Mouse (Mus musculus) heart, embryonic 11.5 days (tissue): ENCODE data around the gene Pak4. TPM values are rescaled to one million over a fixed set of nuclear protein-coding genes. Genes with fewer than 3 reads are reported as not detected.

Experiments used
- ATAC-seq: fragments of 200-750 bp; cut with Nextera tagmentation; replicated peaks from 2 replicates; pipeline ENCODE4 v1.8.0; 2017; ENCODE audit warnings: moderate library complexity; ENCODE audit not compliant: insufficient number of reproducible peaks, low FRiP score, low TSS enrichment
- H3K27ac ChIP-seq: fragments of 300-500 bp; sonication (generic); 2 replicates; pipeline ENCODE4 v1.5.1; 2014; ENCODE audit warnings: mild to moderate bottlenecking, low read depth, low read length
- H3K27me3 ChIP-seq: fragments of 300-500 bp; sonication (generic); 2 replicates; pipeline ENCODE4 v1.6.1; 2014; ENCODE audit warnings: mild to moderate bottlenecking, low read length, mixed read lengths; ENCODE audit not compliant: control insufficient read depth, insufficient read depth
- H3K36me3 ChIP-seq: fragments of 300-500 bp; sonication (generic); 2 replicates; pipeline ENCODE4 v1.6.1; 2014; ENCODE audit warnings: mild to moderate bottlenecking, low read length, moderate library complexity, mixed read lengths; ENCODE audit not compliant: control insufficient read depth, insufficient read depth
- H3K4me1 ChIP-seq: fragments of 300-500 bp; sonication (generic); 2 replicates; pipeline ENCODE4 v1.6.1; 2014; ENCODE audit warnings: low read length; ENCODE audit not compliant: control insufficient read depth, insufficient read depth
- H3K4me2 ChIP-seq: fragments of 300-500 bp; sonication (generic); 2 replicates; pipeline ENCODE4 v1.6.1; 2014; ENCODE audit warnings: mild to moderate bottlenecking, moderate library complexity
- H3K4me3 ChIP-seq: fragments of 300-500 bp; sonication (generic); 2 replicates; pipeline ENCODE4 v1.5.1; 2014; ENCODE audit warnings: low read depth, low read length
- H3K9ac ChIP-seq: fragments of 300-500 bp; sonication (generic); 2 replicates; pipeline ENCODE4 v1.6.1; 2014; ENCODE audit warnings: mild to moderate bottlenecking, low read depth, low read length, moderate library complexity
- H3K9me3 ChIP-seq: fragments of 300-500 bp; sonication (generic); replicated peaks from 2 replicates; pipeline ENCODE4 v1.6.1; 2016; ENCODE audit warnings: low read length; ENCODE audit not compliant: control insufficient read depth
- WGBS: fragments of 180-500 bp; shearing (Covaris S2); extraction: QIAGEN DNeasy Blood & Tissue Kit; methylation state at CpG from one replicate; pipeline ENCODE4 v1.1.7; 2014; ENCODE audit not compliant: insufficient replicate concordance; 5-methylcytosine and 5-hydroxymethylcytosine counted together
- polyA plus RNA-seq: library from polyadenylated mRNA; unstranded; fragments of >200 nt; fragmentation: Nextera tagmentation; extraction: Ambion mirVana; gene quantifications from 2 replicates; pipeline ENCODE4 v1.2.1, GENCODE M21; 2014

Pak4 gene
- polyA plus RNA-seq, 1 experiment from 2014 or later: 25.4 TPM

GRCm38 (mm10) chr7:28584468-28584867 is 13.5 kb downstream of the Pak4 start:
- Histone ChIP-seq H3K36me3 (no peaks in the 10 kb centered on the region), H3K27ac (peak overlapping the region; percentile 18; the same call in 1 of the 2 replicates), H3K4me1 (peaks cover 62% of the 10 kb centered on the region), H3K9me3 (no peaks in the 10 kb centered on the region), H3K27me3 (no peaks in the 10 kb centered on the region), H3K4me2 (no peak overlapping the region), H3K4me3 (no peak overlapping the region), H3K9ac (no peak overlapping the region)
- 34% methylated on average over 4 of the region's 4 CpGs for WGBS
- ATAC-seq: no peak

GRCm38 (mm10) chr7:28583570-28584344 is 14.2 kb downstream of the Pak4 start:
- no peak overlapping the region for H3K9ac ChIP-seq
- no peaks in the 10 kb centered on the region for H3K9me3 ChIP-seq
- H3K4me3 ChIP-seq: no peak overlapping the region
- 66% methylated on average over 8 of the region's 8 CpGs for WGBS
- peak overlapping the region; percentile 18; the same call in 1 of the 2 replicates for H3K27ac ChIP-seq
- H3K36me3 ChIP-seq: no peaks in the 10 kb centered on the region
- H3K4me1 ChIP-seq: peaks cover 68% of the 10 kb centered on the region
- H3K4me2 ChIP-seq: no peak overlapping the region
- ATAC-seq: no peak
- no peaks in the 10 kb centered on the region for H3K27me3 ChIP-seq

DNA sequence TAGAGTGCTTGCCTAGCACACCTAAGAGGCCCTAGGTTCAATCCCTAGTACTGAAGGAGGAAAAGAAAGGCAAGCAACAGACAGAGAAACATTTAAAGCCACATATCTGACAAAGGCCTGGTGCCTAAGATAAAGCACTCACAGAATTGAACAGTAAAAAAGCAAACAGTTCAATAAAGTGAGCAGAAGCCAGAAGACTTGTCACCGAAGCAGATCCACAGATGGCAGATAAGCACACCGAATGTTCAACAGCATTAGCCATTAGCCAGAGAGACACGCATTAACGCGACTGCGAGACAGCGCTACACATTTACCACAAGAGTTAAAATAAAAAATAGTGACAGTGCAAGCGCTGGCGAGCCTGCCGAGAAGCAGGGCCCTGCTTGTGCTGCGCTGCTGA is 15.1 kb downstream of the Pak4 start:
- H3K27ac ChIP-seq: 0 out of 2 replicates have a peak overlapping the region, but pooled peaks have one; percentile 25
- no peak for ATAC-seq
- no peaks in the 10 kb centered on the region for H3K9me3 ChIP-seq
- H3K27me3 ChIP-seq: no peaks in the 10 kb centered on the region
- H3K9ac ChIP-seq: no peak overlapping the region
- no peaks in the 10 kb centered on the region for H3K36me3 ChIP-seq
- 75% methylated on average over 11 of the region's 11 CpGs for WGBS
- peaks cover 70% of the 10 kb centered on the region for H3K4me1 ChIP-seq
- H3K4me3 ChIP-seq: no peak overlapping the region
- no peak overlapping the region for H3K4me2 ChIP-seq

- Histone ChIP-seq H3K9me3 (no peaks in the 10 kb centered on the region), H3K27ac (no peak overlapping the region), H3K4me1 (peaks cover 70% of the 10 kb centered on the region), H3K27me3 (no peaks in the 10 kb centered on the region), H3K4me2 (no peak overlapping the region), H3K9ac (no peak overlapping the region), H3K36me3 (no peaks in the 10 kb centered on the region), H3K4me3 (no peak overlapping the region)
- WGBS: 77% methylated on average over 4 of the region's 4 CpGs
- no peak for ATAC-seq
These were observed 16.3 kb downstream of the Pak4 start for GRCm38 (mm10) chr7:28581721-28582120.

- no peak overlapping the region for H3K9ac ChIP-seq
- H3K4me1 ChIP-seq: peaks cover 64% of the 10 kb centered on the region
These were observed 18.2 kb downstream of the Pak4 start for GRCm38 (mm10) chr7:28579826-28580225.

GRCm38 (mm10) chr7:28578543-28579053 is 19.4 kb downstream of the Pak4 start:
- ATAC-seq: no peak
- Histone ChIP-seq H3K9ac (no peak overlapping the region), H3K36me3 (no peaks in the 10 kb centered on the region), H3K4me3 (no peak overlapping the region), H3K9me3 (no peaks in the 10 kb centered on the region), H3K27ac (peak overlapping the region; percentile 76), H3K4me2 (no peak overlapping the region), H3K27me3 (no peaks in the 10 kb centered on the region), H3K4me1 (peaks cover 53% of the 10 kb centered on the region)
- WGBS: 59% methylated on average over 5 of the region's 5 CpGs

More at GRCm38 (mm10) chr7:28579826-28580225, 18.2 kb downstream of the Pak4 start:
- Histone ChIP-seq H3K27me3 (no peaks in the 10 kb centered on the region), H3K27ac (no peak overlapping the region), H3K36me3 (no peaks in the 10 kb centered on the region), H3K4me3 (no peak overlapping the region), H3K9me3 (no peaks in the 10 kb centered on the region), H3K4me2 (no peak overlapping the region)
- ATAC-seq: no peak
- 81% methylated on average over 5 of the region's 5 CpGs for WGBS

GRCm38 (mm10) chr7:28577826-28578542 is 20.0 kb downstream of the Pak4 start:
- H3K4me3 ChIP-seq: no peak overlapping the region
- H3K27ac ChIP-seq: peak overlapping the region; percentile 76
- 66% methylated on average over 9 of the region's 9 CpGs for WGBS
- ATAC-seq: 0 out of 2 replicates have a peak, but pooled peaks have one; percentile 28
- no peak overlapping the region for H3K4me2 ChIP-seq
- H3K4me1 ChIP-seq: peaks cover 53% of the 10 kb centered on the region
- H3K9ac ChIP-seq: peak overlapping the region; percentile 35; the same call in 1 of the 2 replicates
- H3K27me3 ChIP-seq: no peaks in the 10 kb centered on the region
- H3K9me3 ChIP-seq: no peaks in the 10 kb centered on the region
- H3K36me3 ChIP-seq: no peaks in the 10 kb centered on the region

DNA sequence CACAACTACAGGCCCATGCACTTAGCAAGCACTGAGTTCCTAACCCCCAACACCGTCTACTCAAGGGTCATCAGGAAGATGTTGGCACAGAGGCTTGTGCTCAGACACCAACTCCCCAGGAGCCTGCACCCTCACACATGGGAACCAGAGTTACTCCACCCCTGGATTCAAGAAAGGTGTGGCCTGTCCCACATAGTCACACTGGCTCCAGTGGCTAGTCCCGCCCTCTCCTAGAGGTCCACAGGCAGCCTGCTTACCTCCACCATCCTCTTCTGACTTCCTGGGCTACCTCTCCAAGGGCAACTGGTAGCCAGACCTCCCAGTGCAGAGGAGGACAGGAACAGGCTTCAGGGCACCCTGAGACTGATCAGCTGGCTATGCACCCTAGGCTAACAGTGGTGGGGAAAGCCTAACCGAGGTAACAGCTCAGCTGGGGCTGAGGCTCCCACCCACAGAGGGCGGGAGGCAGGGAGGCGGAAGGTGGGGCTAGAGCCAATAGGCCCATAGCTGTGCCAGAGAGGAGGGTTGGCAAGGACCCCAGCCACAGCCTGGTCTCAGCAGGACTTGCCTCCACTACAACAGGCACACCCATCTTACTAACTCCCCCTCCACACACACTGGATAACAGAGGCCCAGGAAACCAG is 21.6 kb downstream of the Pak4 start:
- no peak overlapping the region for H3K4me2 ChIP-seq
- H3K27me3 ChIP-seq: no peaks in the 10 kb centered on the region
- 69% methylated on average over 5 of the region's 5 CpGs for WGBS
- ATAC-seq: no peak
- H3K9ac ChIP-seq: no peak overlapping the region
- H3K4me3 ChIP-seq: no peak overlapping the region
- H3K9me3 ChIP-seq: no peaks in the 10 kb centered on the region
- no peaks in the 10 kb centered on the region for H3K36me3 ChIP-seq
- H3K27ac ChIP-seq: peak overlapping the region; percentile 76; the same call in 1 of the 2 replicates
- H3K4me1 ChIP-seq: peaks cover 62% of the 10 kb centered on the region
